Mouse (Mus musculus) brain, adult 2 months (tissue): ENCODE results near the gene D430041D05Rik.
A peak's percentile ranks its signal among the peaks of the same experiment; 100 is the strongest.

Experiments
- DNase-seq: peaks from one replicate; pipeline ENCODE4 v3.0.0; 2011; ENCODE audit warnings: low read depth, low spot score

D430041D05Rik gene

DNA sequence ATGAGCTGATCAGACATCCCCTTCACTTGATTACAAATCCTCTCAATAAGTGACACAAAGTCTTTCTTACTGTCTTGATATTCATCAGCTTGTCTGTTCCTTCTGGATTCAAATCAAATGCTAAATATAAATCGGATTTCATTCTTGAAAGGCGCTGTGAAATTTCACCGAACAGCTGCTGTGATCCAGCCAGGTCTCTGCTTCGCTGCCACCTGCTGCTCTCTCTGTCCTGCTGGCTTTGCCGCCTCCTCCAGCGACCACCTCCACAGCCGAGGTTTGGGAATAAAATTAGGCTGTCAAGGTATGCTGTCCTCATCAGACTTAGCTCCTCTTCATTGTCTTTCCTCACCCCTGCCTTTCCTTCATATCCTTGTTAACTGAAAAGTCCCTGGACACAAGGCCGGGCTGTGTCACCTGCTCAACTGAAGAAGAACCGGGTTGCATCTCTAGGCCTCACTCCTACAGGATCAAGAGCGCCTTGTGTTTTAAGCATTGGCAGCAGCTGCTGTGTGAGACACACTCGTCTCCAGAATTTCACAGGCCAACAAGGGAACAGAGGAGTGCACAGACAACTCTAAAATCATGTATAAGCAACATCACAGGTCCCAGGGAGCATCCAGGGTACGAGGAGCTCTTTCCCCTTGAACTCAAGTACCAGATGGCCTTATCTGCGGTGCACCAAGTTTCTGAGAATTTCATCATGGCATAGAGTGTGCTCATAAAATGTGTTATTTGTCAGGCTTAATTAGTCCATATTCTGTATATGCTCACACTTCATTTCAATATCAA lies 59.2 kb downstream of the D430041D05Rik start:
- peak; percentile 66 for DNase-seq

DNA sequence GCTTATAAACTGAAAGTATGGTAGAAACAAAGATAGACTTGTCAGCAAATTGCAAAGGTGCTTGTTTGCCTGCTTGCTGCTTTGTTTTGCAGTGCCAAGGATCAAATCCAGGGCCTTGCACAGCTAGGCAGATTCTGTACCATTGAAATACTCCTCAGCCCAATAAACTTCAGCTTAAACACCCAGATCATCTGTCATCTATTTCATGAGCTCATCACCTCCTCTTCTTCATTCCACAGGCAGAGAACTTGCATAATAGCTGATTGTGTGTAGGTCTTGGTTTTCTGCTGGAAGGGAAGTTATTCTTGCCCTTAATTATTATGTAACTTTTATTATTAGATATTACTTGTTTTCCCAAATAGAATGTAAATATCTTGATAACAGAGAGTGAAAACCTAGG lies 73.2 kb downstream of the D430041D05Rik start:
- DNase-seq: peak; percentile 55

DNA sequence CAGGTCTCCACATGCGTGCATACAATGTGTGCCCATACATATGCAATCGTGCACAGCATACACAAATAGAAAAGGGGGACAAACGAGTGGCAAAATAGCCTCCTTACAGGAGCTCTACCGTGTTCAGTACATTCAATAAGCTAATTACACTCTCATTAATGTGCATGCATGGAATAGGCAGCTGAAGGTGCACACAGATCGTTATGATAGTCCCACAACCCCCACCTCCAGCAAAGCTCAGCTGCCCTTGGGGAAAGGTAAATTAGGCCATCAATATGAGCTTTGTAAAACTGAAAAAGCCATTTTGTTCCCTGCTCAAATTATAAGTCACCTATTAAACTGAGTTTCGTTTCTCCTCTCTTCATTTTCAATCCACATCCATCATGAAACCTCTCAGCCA lies 75.0 kb downstream of the D430041D05Rik start:
- DNase-seq: no peak

DNA sequence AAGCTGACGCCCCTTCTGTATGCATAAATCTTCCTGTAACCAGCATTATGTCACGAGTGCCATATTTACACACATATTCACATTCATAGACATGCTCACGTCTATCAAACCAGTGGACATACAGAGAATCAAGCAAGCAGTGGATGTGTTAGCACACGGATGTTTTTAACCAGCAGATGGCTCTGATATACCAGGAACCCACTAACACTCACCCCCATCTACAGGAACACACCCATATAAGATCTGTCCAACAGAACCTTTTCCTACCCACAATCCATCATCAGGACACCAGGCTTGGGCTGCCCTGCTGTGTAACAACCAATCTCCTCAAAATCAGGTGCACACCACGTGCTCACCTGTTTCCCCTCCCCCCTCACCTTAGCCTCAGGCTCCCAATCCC lies 76.9 kb downstream of the D430041D05Rik start:
- DNase-seq: peak; percentile 72

DNA sequence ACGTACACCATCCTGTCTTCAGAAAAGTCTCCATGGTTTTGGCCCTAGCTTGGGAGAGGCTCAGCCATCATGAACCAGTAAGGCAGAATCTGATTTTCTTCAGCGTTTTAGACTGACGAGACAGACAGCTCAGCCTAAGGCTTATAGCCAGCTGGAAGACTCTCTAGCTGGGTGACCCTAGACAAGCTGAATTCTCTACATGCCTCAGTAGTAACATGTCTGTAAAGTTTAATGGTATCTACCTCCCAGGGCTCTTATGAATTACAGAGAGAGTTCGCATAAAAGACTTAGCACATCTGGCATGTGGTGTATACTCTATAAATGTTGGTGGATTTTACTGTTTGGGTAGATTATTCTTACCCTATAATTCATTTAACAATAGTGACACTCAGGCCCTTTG lies 78.1 kb downstream of the D430041D05Rik start:
- no peak for DNase-seq

DNA sequence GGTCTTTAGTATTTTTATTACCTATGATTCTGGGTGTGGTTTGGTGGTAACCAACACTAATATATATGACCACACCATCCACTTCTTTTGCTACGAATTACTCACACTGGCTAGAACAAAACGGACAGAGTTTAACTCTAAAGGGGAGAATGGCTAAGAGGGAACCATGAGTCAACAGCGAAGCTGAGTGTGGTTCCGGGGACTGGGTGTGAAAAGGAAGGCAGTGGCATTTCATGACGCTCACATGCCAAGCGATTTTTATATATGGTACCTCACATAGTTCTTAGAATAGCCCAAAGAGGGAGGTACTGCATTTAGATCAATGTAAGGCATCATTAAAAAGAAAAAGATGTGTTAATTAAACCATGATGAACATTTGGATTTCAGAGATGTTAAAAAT lies 79.6 kb downstream of the D430041D05Rik start:
- peak; percentile 71 for DNase-seq

DNA sequence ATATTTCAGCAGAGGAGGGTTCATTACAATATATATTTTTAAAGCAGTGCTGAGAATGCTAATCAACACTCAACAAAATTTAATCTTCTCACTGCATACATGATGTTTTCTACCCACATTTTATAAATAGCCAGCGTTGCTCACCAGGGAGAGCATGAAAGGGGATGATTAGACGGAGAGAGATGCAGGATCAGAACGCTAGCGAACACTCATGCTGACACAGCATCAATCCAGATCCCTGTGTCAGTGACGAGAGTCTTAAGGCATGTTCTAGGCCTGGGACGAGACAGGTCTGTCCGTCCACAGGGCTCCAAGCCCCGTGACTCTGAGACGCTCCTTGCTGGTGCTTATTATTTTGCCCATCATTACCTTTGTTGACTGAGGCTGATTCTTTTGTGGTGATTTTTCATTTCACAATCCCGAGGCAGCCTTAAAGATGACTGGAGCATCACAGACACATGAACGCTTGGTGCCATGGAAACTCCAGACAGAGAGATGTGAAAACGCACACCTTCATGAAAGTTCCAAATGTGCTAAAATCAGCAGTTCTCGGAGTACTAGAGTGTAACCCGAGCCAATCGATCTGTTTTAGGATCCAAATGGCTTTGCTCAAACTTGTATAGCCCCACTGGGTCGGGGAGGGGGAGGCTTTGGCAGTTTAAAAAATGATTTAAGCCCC lies 83.6 kb downstream of the D430041D05Rik start:
- DNase-seq: peak; percentile 71

DNA sequence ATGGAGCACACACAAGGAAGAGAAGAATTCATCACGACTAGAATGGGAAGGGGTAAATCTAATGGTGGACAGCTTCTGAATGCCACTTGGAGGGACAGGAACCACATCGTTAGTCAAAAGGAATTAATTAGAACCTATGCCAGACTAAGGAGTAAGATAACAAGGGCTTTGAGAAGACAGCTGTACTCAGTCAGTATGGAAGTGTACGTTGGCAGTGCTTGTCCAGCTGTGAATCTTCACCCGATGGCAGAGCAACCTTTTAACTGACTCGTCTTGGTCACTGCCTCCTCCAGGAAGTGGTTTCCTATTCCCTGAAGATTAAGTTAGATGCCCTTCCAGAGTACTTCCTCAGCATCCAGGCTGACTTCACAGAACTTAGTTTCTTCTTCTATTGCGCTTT lies 87.0 kb downstream of the D430041D05Rik start:
- DNase-seq: no peak

DNA sequence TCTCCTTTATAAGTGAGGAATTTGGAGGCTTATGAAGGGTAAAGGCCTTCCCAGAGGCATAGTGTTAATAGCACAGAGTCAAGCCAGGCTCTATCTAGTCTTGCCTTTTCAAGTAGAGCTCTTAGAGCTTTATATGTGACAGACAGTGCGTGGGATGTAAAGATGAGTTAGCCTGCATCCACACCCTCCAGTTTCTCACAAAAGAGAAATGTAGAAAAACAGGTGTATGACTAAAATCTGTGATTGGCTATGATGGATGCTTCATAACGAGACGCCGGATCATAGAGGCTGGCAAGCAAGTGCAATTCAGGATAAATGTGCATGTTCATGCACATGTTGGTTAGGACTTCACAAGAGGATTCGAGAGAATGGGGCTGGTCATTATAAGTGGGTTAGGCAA lies 87.5 kb downstream of the D430041D05Rik start:
- peak; percentile 81 for DNase-seq

DNA sequence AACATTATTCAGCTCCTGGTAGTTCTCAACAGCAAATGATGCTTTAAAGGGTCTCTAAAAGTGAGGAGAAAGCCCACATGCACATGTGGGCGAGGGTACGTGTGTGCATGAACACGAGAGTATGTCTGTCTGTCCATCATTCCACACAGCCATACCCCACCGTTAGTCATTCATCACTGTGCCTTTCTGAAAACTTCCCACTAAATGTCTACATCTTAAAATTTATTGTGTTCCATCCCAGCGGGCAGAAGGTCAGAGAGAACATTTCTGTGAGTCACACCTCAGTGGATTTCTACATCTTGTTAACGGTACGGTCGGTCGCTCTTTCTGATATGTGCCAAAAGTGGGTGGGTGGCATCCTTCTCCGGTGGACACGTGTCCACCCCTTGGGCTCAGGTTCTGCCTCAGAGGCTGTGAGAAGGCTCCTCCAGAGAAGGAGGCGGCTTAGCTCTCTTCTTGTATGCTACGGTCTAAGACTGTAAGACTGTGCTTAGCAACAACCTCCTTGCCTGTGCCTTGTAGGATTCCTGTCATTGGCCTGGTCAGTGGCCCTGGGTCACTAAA lies 90.7 kb downstream of the D430041D05Rik start:
- peak; percentile 68 for DNase-seq

DNA sequence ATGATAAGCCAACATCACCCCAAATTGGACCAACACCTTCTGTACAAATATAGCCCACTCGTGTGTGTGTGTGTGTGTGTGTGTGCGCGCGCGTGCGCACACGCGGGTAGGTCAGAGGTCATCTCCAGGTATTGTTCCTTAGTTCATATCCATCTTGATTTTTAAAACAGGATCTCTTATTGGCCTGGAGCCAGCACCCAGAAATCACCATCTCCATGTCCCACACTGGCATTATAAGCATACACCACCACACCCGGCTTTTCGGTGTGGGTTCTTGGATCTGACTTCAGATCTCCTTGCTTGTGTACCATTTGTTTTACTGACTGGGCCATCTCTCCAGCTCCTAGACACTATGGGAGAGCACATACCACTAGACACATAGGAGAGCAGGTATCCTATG lies 91.4 kb downstream of the D430041D05Rik start:
- DNase-seq: no peak

DNA sequence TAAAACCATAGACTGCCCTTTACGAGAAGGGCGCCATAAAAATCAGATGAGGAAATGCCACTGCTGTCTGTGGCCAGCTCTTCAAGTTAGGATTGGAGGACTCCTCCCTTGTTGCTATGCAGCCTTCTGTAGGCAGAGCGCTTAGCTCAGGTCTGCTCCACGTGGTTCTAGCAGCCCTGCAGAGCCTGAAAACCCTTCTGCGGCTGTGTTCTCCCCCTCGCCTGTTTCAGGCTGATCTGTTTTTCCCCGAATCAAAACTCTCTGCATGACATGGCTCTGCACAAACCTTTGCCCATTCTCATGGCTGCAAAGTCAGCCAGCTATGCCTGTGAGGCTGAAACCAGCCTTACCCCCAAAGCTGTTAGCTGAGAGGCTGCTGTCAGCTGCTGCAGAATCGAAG lies 91.9 kb downstream of the D430041D05Rik start:
- peak; percentile 94 for DNase-seq

DNA sequence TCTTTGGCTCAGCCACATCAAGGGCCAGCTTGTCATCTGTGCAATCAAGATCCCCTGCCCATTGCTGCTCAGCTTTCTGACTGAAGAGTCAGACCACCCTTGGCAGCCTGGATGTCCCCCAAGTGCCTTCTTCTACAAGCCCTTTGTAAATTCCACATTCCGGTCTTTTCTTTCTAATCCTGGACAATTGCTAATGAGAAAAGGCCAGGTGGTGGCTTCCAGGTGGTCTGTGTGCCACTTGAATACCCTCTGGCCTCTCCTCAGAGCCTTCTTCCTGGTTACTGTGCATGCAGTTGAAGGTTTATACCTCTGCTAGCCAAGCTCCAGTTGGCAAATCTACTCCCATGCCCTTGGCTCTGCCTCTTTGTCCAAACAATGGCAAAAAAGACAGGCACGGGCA lies 92.6 kb downstream of the D430041D05Rik start:
- peak; percentile 82 for DNase-seq

DNA sequence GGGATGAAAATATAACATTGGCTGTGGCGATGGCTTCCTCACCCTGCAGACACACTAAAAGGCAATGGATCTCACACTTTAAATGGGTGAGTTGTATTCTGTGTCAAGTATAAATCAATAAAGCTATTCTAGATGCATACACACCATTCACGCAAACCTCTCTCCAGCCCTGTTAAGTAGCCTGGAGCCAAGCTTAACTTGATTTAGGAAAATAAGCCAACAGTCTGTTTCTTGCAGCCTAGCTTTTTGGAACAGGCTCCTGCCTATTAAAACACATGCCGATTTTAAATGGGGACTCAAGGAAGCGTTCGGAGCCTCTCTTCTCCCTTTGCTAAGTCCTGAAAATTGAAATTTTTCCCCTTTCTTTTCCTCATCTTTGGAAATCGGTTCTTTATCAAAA lies 93.2 kb downstream of the D430041D05Rik start:
- peak; percentile 72 for DNase-seq

DNA sequence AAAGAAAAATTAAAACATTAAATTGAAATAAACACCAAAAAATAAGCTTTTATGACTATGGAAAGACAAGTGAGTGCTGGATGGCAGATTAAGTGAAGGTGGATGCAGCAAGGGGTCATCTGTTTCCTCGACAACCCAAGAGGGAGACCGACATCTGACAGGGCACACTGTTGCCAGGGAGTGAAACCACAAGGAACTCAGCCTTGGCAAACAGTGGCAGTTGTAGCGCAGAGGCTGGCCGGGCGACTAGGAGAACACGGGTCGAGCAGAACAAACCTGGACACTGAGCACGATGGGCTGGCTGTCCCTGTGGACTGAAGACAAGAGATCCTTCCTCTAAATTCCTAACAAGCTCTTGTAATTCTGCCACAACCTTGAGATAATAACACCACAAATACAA lies 94.3 kb downstream of the D430041D05Rik start:
- DNase-seq: peak; percentile 68

DNA sequence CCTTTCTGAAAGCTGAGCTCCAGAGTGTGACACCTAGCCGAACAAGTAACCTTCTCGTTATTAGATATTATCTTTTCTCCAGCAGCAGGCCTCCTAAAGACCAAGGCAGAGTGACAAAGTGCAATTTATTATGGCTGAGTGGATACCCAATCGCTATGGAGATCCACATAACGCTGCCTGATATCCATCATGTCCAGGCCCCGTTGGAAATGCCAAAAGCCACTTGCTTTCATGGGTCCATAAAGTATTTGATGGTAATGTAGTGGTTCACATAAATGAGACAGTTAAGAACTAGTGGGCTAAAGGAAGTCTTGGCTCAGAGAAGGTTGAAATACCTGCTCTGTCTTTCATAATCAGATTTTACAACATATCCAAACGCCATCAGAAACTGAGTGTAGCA lies 97.6 kb downstream of the D430041D05Rik start:
- no peak for DNase-seq

DNA sequence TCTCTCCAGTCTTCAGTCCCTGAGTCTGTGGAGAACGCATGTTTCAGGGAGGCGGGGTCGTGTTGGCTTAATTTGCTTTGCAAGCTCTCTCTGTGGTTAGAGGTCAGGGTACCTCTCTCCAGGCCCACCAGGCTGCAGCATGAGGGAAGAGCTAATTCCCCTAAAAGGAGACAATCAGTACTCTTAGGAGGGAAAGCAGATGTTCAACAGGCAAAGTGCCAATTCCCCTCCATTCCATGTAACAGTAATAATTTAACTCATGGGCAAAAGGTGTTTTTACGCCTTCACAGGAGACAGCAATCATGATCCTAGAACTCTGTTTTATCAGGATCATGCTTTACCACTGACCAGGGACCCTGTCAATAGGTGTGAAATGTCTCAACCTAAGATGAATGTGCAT lies 103.7 kb downstream of the D430041D05Rik start:
- no peak for DNase-seq

DNA sequence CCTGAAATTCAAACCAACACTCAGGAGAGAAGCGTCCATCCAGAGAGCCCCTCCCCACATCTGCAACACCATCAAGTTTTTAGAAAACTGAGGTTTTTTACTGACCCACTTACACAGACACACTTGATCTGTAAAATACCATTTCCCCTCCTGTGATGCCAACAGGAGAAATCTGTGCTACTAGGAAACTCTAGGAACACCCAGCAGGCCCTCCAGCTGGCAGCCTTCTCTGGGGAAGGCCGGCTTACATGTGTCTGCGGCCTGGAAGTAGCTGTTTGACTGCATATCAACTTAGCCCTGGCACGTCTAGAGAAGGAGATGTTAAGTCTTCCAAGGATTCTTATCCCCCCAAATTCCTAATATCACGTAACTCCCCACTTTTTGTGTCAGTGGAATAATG lies 105.1 kb downstream of the D430041D05Rik start:
- peak; percentile 80 for DNase-seq

DNA sequence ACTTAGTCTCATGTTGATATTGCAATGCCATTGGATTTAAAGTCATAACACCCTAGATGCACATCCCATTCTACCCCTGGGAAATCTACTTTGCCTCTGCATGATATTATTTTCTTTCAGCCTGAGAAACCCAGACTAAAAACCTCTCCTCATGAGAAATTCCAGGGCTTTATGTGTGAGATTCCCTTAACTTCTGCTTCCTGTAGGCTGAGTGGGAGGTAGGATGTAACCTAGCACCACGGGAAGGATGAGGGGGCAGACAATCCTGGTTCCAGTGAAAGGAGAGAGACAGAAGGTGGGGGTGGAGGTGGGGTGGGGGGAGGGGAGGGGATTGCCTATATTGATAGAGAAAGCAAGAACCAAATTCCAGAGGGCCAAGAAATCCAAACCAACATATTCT lies 110.9 kb downstream of the D430041D05Rik start:
- DNase-seq: peak; percentile 86

DNA sequence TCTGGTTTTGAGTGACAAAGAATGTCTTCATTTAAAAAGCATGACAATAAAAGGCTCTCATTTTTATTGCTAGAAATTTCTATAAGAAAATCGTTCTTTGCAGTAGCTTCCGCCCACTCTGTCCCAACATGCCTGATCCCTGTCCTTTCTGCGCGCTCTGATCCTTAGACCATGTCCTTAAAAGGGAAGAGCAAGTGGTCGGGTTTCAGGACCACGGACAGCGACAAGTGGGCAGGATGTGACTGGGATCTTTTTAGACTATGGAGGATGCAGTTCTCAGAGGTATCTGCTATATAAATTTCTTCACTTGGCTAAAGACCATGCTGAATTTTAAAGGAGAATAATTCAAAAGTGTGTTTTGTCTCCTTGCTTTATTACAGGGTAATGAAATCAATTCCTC lies 111.7 kb downstream of the D430041D05Rik start:
- DNase-seq: peak; percentile 46

DNA sequence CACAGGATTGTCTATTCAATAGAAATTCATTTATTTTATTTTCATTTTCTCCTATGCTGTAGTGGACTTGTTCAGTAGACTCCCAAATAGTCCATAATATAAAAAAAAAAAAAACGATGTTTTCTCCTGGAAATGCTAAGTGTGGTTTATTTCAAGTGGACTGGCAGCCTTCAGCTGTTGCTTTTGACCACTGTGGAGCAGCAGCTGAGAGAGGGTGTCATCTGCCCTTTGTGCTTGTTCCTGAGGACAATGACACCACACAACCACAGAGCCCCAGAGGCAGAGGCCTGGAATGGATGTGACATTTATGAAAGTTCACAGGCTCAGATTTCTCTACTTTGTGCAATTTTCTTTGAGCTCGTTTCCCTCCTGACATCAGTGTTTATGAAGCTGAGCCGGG lies 124.0 kb downstream of the D430041D05Rik start:
- no peak for DNase-seq

DNA sequence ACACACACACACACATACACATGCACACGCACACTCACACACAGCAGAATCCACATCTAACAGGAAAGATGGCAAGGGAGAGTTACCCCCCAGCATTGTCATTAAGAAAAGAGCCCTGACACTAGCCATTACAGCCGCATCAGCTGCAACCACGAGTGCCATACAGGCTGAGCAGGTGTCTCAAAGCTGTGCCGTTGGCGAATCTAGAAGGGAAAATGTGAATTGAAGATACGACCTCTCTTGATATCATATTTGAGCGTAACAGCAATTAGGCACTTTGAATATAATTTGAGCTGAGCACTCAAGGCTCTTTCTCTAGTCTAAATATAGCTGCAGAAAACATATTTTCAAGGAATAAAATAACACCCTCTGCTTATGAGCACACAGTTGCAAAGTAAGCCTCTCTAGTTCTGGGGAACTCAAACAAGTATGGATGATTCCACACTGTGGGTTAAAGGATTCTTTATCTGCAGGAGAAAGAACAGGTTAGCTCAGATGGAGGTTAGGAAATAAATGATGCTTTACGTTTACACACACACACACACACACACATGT lies 127.3 kb downstream of the D430041D05Rik start:
- DNase-seq: peak; percentile 43

DNA sequence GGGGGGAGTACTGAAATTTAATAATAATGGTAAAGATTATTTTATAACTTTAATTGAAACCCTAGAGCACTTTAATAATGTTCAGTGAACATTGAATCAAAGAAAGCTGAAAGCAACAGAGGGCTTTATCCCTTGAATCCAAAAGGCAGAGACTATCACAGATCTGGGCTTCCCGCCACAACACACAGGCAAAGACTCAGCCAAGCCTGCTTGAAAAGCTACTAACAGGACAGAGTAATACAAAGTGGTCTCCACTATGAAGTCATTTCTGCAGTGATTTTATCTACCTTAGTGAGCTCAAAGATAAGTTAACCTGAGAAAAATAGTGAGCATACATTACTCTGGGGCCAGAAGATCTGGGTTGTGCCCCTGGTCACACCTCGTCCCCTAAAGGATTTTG lies 128.0 kb downstream of the D430041D05Rik start:
- DNase-seq: no peak
